Mouse (Mus musculus): ENCODE measurements around the gene Klhl20.

The Klhl20 gene

GRCm38 (mm10) chr1:161071272-161071620 lies 60.1 kb downstream of the Klhl20 start:
- peak; percentile 61 for DNase-seq (ENCODE audit: low read depth, low spot score)

- DNase-seq (ENCODE audit: low read depth, low spot score): peak; percentile 95
These were observed 60.7 kb downstream of the Klhl20 start, which contains the start of the genes Dars2 and Cenpl for GRCm38 (mm10) chr1:161070352-161071271. Dars2 (minus strand) TSS chr1:161070658. Cenpl (plus strand) TSS chr1:161070713.

- no peak for DNase-seq (ENCODE audit: low read depth, low spot score)
These were observed 68.0 kb downstream of the Klhl20 start for GRCm38 (mm10) chr1:161063351-161063750.

GRCm38 (mm10) chr1:161057164-161057563 lies 74.1 kb downstream of the Klhl20 start:
- DNase-seq (ENCODE audit: low read depth, low spot score): no peak

- no peak for DNase-seq (ENCODE audit: low read depth, low spot score)
These were observed 84.3 kb downstream of the Klhl20 start for GRCm38 (mm10) chr1:161046972-161047371.

GRCm38 (mm10) chr1:161041261-161042020 lies 89.9 kb downstream of the Klhl20 start:
- DNase-seq (ENCODE audit: low read depth, low spot score): no peak

GRCm38 (mm10) chr1:161040855-161041254 lies 90.5 kb downstream of the Klhl20 start:
- no peak for DNase-seq (ENCODE audit: low read depth, low spot score)

- DNase-seq (ENCODE audit: low read depth, low spot score): no peak
These were observed 90.9 kb downstream of the Klhl20 start for GRCm38 (mm10) chr1:161040426-161040770.

GRCm38 (mm10) chr1:161039741-161040425 lies 91.4 kb downstream of the Klhl20 start:
- DNase-seq (ENCODE audit: low read depth, low spot score): peak; percentile 15

GRCm38 (mm10) chr1:161038968-161039721 lies 92.2 kb downstream of the Klhl20 start:
- peak; percentile 19 for DNase-seq (ENCODE audit: low read depth, low spot score)

Measured in CD4-positive, CD25-positive, alpha-beta regulatory T cell, adult 2 months (primary cell).